Mouse (Mus musculus): ENCODE measurements at regions not wholly inside any gene's neighbourhood (a gene's known extent, or its start where the extent isn't known, plus 50 kb on each side); places are given as distances from the start of the nearest gene placed in this dataset.

GRCm38 (mm10) chr1:13840309-13840622 lies 2252.9 kb downstream of the 4930444P10Rik start:
- DNase-seq (ENCODE audit: extremely low read depth, insufficient read length, low spot score), result no peak

GRCm38 (mm10) chr1:13839619-13840308 lies 2253.4 kb downstream of the 4930444P10Rik start:
- DNase-seq (ENCODE audit: extremely low read depth, insufficient read length, low spot score), result no peak

GRCm38 (mm10) chr1:13834860-13835840 lies 2258.0 kb downstream of the 4930444P10Rik start:
- DNase-seq (ENCODE audit: extremely low read depth, insufficient read length, low spot score), result no peak

DNA sequence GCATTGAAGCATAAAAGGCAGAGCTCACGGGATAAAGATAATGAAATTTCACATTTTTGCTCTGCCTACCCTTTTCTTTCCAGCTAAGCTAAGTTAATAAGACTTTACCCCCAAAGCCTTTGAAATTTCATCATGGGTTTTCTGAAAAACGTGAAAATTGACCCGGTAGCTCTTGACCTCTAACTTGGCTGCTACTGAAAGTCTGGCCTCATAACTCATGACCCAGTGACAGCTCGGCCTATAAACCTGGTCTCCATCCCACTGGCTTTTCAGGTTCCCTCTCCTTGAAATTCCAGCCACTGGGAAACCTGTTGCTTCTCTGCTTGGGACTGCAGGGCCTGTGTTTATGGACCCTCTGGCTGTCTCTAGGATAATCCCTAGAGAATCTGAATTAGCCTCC lies 2285.3 kb downstream of the 4930444P10Rik start:
- no peak for DNase-seq (ENCODE audit: extremely low read depth, insufficient read length, low spot score)

DNA sequence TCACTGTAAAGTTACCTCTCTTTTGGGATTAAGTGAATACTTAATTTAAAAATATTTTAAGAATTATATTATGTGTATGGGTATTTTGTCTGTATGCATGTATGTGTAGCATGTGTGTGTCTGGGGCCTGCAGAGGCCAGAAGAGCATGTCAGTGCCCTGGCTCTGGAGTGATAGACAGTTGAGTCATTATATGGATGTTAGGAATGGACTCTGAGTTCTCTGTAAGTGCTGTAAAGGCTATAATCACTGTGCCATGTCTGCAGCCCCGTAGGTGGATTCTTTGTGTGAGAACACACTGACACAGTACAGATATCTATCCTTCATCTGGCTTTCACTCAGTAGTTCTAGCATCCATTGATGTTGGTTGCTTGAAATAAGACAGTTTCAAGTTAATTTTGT lies 2292.7 kb downstream of the 4930444P10Rik start:
- DNase-seq (ENCODE audit: extremely low read depth, insufficient read length, low spot score), result no peak

DNA sequence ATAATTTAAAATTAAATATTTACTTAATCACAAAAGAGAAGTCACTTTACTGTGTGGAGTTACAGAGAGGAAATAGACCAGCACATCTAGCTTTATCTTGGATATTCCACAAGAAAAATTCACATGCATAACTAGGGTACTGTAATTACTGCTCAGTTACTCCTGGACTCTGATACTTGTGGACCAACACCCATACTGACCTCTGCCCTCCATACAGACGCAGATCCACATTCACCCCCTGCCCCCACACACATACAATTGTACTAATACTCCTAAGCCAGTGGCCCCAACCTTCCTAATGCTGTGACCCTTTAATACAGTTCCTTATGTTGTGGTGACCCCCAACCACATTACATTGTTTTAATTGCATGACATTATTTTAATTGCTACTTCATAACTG lies 2294.3 kb downstream of the 4930444P10Rik start:
- DNase-seq (ENCODE audit: extremely low read depth, insufficient read length, low spot score), result no peak

DNA sequence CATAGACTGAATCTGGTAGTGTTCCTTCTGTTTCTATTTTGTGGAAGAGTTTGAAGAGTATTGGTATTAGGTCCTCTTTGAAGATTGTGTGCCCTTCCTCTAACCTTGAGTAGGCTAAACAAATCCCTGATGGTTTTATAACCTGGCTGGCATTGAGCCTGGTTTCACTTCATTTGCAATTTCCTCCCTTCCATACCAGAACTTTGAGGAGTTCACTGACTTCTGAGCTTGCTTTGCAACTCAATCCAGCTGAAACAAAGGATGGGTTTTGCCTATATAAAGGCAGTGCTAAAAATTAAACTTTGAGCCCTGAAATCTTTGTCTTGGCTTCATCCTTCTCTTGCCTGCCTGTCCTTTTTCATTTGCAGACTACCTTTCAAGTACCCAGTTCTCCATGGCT lies 2297.9 kb downstream of the 4930444P10Rik start:
- no peak for DNase-seq (ENCODE audit: extremely low read depth, insufficient read length, low spot score)

DNA sequence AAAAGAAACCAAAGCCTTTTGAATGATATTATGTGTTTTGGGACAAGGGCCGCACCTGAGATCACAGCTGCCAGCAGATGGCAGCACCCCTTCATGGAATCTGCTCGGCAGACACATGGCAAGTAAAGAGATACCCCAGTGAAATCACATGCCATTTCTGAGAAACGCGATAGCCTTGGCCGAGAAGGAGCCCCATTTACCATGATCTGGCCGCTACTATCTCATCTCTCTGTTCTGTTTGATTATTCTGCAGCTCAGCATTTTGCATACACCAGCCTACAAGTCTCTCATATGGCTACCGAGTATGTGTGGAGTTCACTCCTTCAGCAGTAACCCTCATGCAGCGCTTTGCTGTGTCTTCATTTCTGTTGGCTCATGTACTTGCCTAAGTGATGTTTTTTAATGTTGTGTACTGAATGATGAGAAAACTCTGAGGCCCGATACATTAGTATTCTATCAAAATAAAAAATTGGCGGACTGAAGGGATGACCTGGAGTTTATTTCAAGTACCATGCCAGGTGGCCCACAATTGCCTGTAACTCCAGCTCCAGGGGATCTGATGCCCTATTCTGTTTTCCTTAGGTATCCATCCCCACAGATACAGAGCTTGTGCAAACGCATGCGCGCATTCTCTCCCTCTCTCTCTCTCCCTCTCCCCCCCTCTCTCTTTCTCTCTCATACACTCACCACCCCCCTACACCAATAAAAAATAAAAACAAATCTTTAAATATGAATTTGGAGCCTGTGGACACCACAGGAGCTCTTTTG lies 2303.6 kb downstream of the 4930444P10Rik start:
- DNase-seq (ENCODE audit: extremely low read depth, insufficient read length, low spot score), result peak; percentile 39

- no peak for DNase-seq (ENCODE audit: extremely low read depth, insufficient read length, low spot score)
Measured at GRCm38 (mm10) chr1:13787016-13787415, 2306.1 kb downstream of the 4930444P10Rik start.

DNA sequence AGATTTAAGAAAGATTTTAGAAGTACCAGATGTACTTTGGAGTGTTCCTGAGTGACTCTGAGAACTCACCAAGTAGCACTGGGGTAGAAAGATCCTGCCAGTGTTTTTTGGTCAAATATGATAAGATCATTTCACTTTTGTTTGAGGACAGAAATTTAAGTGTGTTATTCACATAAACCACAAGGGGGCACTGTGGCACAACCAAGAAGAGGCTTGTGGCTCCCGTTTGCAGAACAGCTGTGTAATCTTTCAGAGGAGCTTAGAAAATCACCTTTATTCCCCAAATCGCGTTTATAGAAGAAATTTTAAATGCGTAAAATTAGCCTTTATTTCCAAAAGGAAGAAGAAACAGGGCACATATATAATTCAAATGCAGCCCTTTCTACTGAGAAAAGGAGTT lies 2308.7 kb downstream of the 4930444P10Rik start:
- DNase-seq (ENCODE audit: extremely low read depth, insufficient read length, low spot score), result no peak

GRCm38 (mm10) chr1:13782633-13783032 lies 2310.5 kb downstream of the 4930444P10Rik start:
- no peak for DNase-seq (ENCODE audit: extremely low read depth, insufficient read length, low spot score)

- no peak for DNase-seq (ENCODE audit: extremely low read depth, insufficient read length, low spot score)
Measured at GRCm38 (mm10) chr1:13772106-13772505, 2321.0 kb downstream of the 4930444P10Rik start.

GRCm38 (mm10) chr1:13771014-13771463 lies 2322.1 kb downstream of the 4930444P10Rik start:
- DNase-seq (ENCODE audit: extremely low read depth, insufficient read length, low spot score), result no peak

- DNase-seq (ENCODE audit: extremely low read depth, insufficient read length, low spot score), result no peak
Measured at GRCm38 (mm10) chr1:13752479-13752878, 2338.6 kb downstream of the A830018L16Rik start.

GRCm38 (mm10) chr1:13751381-13751780 lies 2337.5 kb downstream of the A830018L16Rik start:
- DNase-seq (ENCODE audit: extremely low read depth, insufficient read length, low spot score), result no peak
